In the genomic region with DNA sequence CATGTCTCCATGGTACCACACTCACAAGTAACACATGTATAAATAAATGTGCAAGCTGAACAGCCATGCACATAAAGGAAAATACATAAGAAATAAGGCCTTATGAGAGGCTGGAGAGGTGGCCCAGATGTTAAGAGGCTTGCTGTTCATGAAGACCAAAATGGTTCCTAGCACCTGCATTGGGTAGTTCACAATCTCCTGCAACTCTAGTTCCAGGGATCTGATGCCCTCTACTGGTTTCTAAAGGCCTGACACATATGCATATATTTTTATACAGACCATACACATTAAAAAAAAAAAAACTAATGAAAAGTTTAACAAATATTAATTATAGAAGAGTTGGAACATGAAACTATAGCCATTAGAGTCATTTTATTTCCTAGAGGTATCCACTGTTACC, we compare ENCODE assay signal across 10 mouse cellular contexts. TPM values are rescaled to one million over a fixed set of nuclear protein-coding genes. Genes with fewer than 3 reads are reported as not detected.
DNase-seq lines count a peak whose midpoint lies in the region; ATAC-seq and TF ChIP-seq lines count a peak whose summit lies in the region.
"Had no signal": no experiment of that assay in that cellular context is flagged by ENCODE, and none has a peak within 500 bp of the region (broad histone marks: within the 10 kb centered on the region; RNA-seq: fewer than 3 reads in every experiment).

No protein-coding gene starts in this region.

- no peak overlapping the region for H3K4me2 ChIP-seq in kidney, postnatal 0 days (ENCODE audit: low read length)
- H3K4me2 ChIP-seq in forebrain, embryonic 15.5 days (replicated peaks): peak overlapping the region; percentile 83
- H3K4me2 ChIP-seq in midbrain, embryonic 15.5 days: peak overlapping the region; percentile 79

- DNase-seq in kidney, postnatal 0 days (ENCODE audit: low spot score): peak; percentile 31
- no peak for DNase-seq in kidney, postnatal 36 days
- DNase-seq in ES-CJ7 (ENCODE audit: low read depth, low spot score): peak; percentile 65
- no peak for DNase-seq in testis, postnatal 14 days (ENCODE audit: low spot score)
- no peak for DNase-seq in right cerebral cortex, postnatal 25 days
- no peak for DNase-seq in c-Kit-positive CD71-positive TER-119-positive erythroid progenitor cells, embryonic 14.5 days (ENCODE audit: low spot score)
- DNase-seq: lung, postnatal 10 days had no signal

- no peak overlapping the region for H3K4me3 ChIP-seq in kidney, postnatal 0 days (replicated peaks; ENCODE audit: low read depth, low read length)
- H3K4me3 ChIP-seq in forebrain, embryonic 15.5 days: peak overlapping the region; percentile 99
- peak overlapping the region; percentile 81 for H3K4me3 ChIP-seq in midbrain, embryonic 15.5 days

- H3K9me3 ChIP-seq in kidney, postnatal 0 days (replicated peaks; ENCODE audit: low read length): no peaks in the 10 kb centered on the region
- no peaks in the 10 kb centered on the region for H3K9me3 ChIP-seq in forebrain, embryonic 15.5 days
- no peaks in the 10 kb centered on the region for H3K9me3 ChIP-seq in midbrain, embryonic 15.5 days
- H3K9me3 ChIP-seq: G1E had no signal

- no peak overlapping the region for H3K9ac ChIP-seq in kidney, postnatal 0 days (ENCODE audit: low read depth, low read length)
- H3K9ac ChIP-seq in forebrain, embryonic 15.5 days (replicated peaks): peak overlapping the region; percentile 100
- peak overlapping the region; percentile 98 for H3K9ac ChIP-seq in midbrain, embryonic 15.5 days

- peaks cover 12% of the 10 kb centered on the region for H3K36me3 ChIP-seq in kidney, postnatal 0 days (ENCODE audit: insufficient read depth, low read length)
- H3K36me3 ChIP-seq in forebrain, embryonic 15.5 days: peaks cover 53% of the 10 kb centered on the region
- peaks cover 37% of the 10 kb centered on the region for H3K36me3 ChIP-seq in midbrain, embryonic 15.5 days (replicated peaks)

- H3K27me3 ChIP-seq in kidney, postnatal 0 days (ENCODE audit: insufficient read depth, low read length): no peaks in the 10 kb centered on the region
- no peaks in the 10 kb centered on the region for H3K27me3 ChIP-seq in forebrain, embryonic 15.5 days
- no peaks in the 10 kb centered on the region for H3K27me3 ChIP-seq in midbrain, embryonic 15.5 days (replicated peaks)

- peak; percentile 56 for TF ChIP-seq CTCF in kidney, postnatal 0 days (IDR thresholded peaks at IDR 0.05; ENCODE audit: low read depth)

- H3K4me1 ChIP-seq in kidney, postnatal 0 days (replicated peaks; ENCODE audit: insufficient read depth, low read length): peaks cover 9% of the 10 kb centered on the region; the same call in 1 of the 2 replicates
- peaks cover 57% of the 10 kb centered on the region for H3K4me1 ChIP-seq in forebrain, embryonic 15.5 days
- H3K4me1 ChIP-seq in midbrain, embryonic 15.5 days: peaks cover 52% of the 10 kb centered on the region

- ATAC-seq in kidney, postnatal 0 days (replicated peaks; ENCODE audit: low FRiP score, low read depth): no peak
- ATAC-seq in forebrain, embryonic 15.5 days (replicated peaks): no peak
- ATAC-seq in midbrain, embryonic 15.5 days (replicated peaks): no peak

- no peak overlapping the region for H3K27ac ChIP-seq in kidney, postnatal 0 days
- peak overlapping the region; percentile 100 for H3K27ac ChIP-seq in forebrain, embryonic 15.5 days (replicated peaks)
- peak overlapping the region; percentile 72 for H3K27ac ChIP-seq in midbrain, embryonic 15.5 days

RNA-seq across cellular contexts. Expression of a gene that starts 3.3 kb away (rescaled TPM):
- polyA plus RNA-seq in kidney, postnatal 0 days (2015; fragmentation: Nextera tagmentation; extraction: Ambion mirVana): 926 and 1,019 TPM in 2 replicates
- polyA plus RNA-seq in forebrain, embryonic 15.5 days (2015; fragmentation: Nextera tagmentation; extraction: Ambion mirVana): 7,875 and 7,989 TPM in 2 replicates
- 7,501 and 7,674 TPM in 2 replicates for polyA plus RNA-seq in midbrain, embryonic 15.5 days (2015; fragmentation: Nextera tagmentation; extraction: Ambion mirVana)

RNA-seq across cellular contexts. Expression of a gene that starts 25.0 kb away (rescaled TPM):
- polyA plus RNA-seq in kidney, postnatal 0 days (2015; fragmentation: Nextera tagmentation; extraction: Ambion mirVana): 5.4 and 5.7 TPM in 2 replicates
- 10.8 and 12.3 TPM in 2 replicates for polyA plus RNA-seq in forebrain, embryonic 15.5 days (2015; fragmentation: Nextera tagmentation; extraction: Ambion mirVana)
- polyA plus RNA-seq in midbrain, embryonic 15.5 days (2015; fragmentation: Nextera tagmentation; extraction: Ambion mirVana): 22.6 and 24.7 TPM in 2 replicates

RNA-seq across cellular contexts. Expression of a gene that starts 39.3 kb away (rescaled TPM):
- polyA plus RNA-seq in kidney, postnatal 0 days (2015; fragmentation: Nextera tagmentation; extraction: Ambion mirVana): 5.2 and 7.0 TPM in 2 replicates
- 5.1 and 6.8 TPM in 2 replicates for polyA plus RNA-seq in forebrain, embryonic 15.5 days (2015; fragmentation: Nextera tagmentation; extraction: Ambion mirVana)
- 1.3 and 1.9 TPM in 2 replicates for polyA plus RNA-seq in midbrain, embryonic 15.5 days (2015; fragmentation: Nextera tagmentation; extraction: Ambion mirVana)

Comparison
In these comparisons a context has a peak if more than half of its experiments do, and no peak if none do; other contexts are left out.
1. DNase-seq: peak in kidney, postnatal 0 days (single experiment) and ES-CJ7 (single experiment); none in kidney, postnatal 36 days (0 of 2), testis, postnatal 14 days (single experiment), right cerebral cortex, postnatal 25 days (single experiment) and c-Kit-positive CD71-positive TER-119-positive erythroid progenitor cells, embryonic 14.5 days (single experiment).